Mouse (Mus musculus): ENCODE results near the gene Olfr606. TPM values are rescaled to one million over a fixed set of nuclear protein-coding genes. Genes with fewer than 3 reads are reported as not detected.
A peak's percentile ranks its signal among the peaks of the same experiment; 100 is the strongest.
"Not testable (repeated sequence)": the region's sequence is repeated elsewhere in the genome, so short reads cannot be mapped to it uniquely, and the experiment has no call there.

Olfr606 gene
- polyA plus RNA-seq (2014; fragmentation: Nextera tagmentation; extraction: Ambion mirVana), result not detected in 2 replicates

- no peaks in the 10 kb centered on the region for H3K4me1 ChIP-seq (replicated peaks; ENCODE audit: control insufficient read depth, insufficient read depth, low read length)
- 100% methylated on average over 2 of the region's 2 CpGs for WGBS
- no peak within 1 kb of the TSS for H3K27ac ChIP-seq (ENCODE audit: low read depth, low read length)
- no peaks in the 10 kb centered on the region for H3K27me3 ChIP-seq (ENCODE audit: control insufficient read depth, insufficient read depth, low read length)
- DNase-seq (ENCODE audit: low spot score) (no peak), ATAC-seq (ENCODE audit: low FRiP score) (no peak)
- no peak within 1 kb of the TSS for H3K4me3 ChIP-seq (ENCODE audit: low read depth, low read length)
- no peaks in the 10 kb centered on the region for H3K36me3 ChIP-seq (ENCODE audit: control insufficient read depth, insufficient read depth, low read length)
- H3K9ac ChIP-seq (ENCODE audit: low read depth, low read length), result no peak within 1 kb of the TSS
- no peak within 1 kb of the TSS for H3K4me2 ChIP-seq (replicated peaks; ENCODE audit: low read depth, low read length)
- no peaks in the 10 kb centered on the region for H3K9me3 ChIP-seq (ENCODE audit: control insufficient read depth, low read length)
Measured at GRCm38 (mm10) chr7:103448746-103449145, at the start of gene Olfr606. Olfr606 (plus strand) TSS chr7:103449046.

GRCm38 (mm10) chr7:103406521-103407055, 42.3 kb upstream of the Olfr606 start:
- ATAC-seq (ENCODE audit: low FRiP score); DNase-seq (ENCODE audit: low spot score); H3K4me2 ChIP-seq (replicated peaks; ENCODE audit: low read depth, low read length); H3K9me3 ChIP-seq (ENCODE audit: control insufficient read depth, low read length); H3K4me1 ChIP-seq (replicated peaks; ENCODE audit: control insufficient read depth, insufficient read depth, low read length); H3K27me3 ChIP-seq (ENCODE audit: control insufficient read depth, insufficient read depth, low read length); H3K9ac ChIP-seq (ENCODE audit: low read depth, low read length); H3K36me3 ChIP-seq (ENCODE audit: control insufficient read depth, insufficient read depth, low read length); H3K4me3 ChIP-seq (ENCODE audit: low read depth, low read length); H3K27ac ChIP-seq (ENCODE audit: low read depth, low read length): not testable (repeated sequence)
- 66% methylated on average over 3 of the region's 3 CpGs for WGBS

GRCm38 (mm10) chr7:103414772-103415171, 34.1 kb upstream of the Olfr606 start, which contains the start of gene Usp17lc:
Usp17lc (plus strand) TSS chr7:103415072.
- ATAC-seq (ENCODE audit: low FRiP score); H3K27ac ChIP-seq (ENCODE audit: low read depth, low read length); H3K36me3 ChIP-seq (ENCODE audit: control insufficient read depth, insufficient read depth, low read length); H3K4me2 ChIP-seq (replicated peaks; ENCODE audit: low read depth, low read length); H3K4me3 ChIP-seq (ENCODE audit: low read depth, low read length); DNase-seq (ENCODE audit: low spot score); H3K9me3 ChIP-seq (ENCODE audit: control insufficient read depth, low read length); H3K9ac ChIP-seq (ENCODE audit: low read depth, low read length); H3K27me3 ChIP-seq (ENCODE audit: control insufficient read depth, insufficient read depth, low read length); H3K4me1 ChIP-seq (replicated peaks; ENCODE audit: control insufficient read depth, insufficient read depth, low read length): not testable (repeated sequence)
- WGBS, result 70% methylated on average over 1 of the region's 1 CpGs

GRCm38 (mm10) chr7:103445339-103445738, 3.5 kb upstream of the Olfr606 start, which contains the start of gene Olfr605:
Olfr605 (minus strand) TSS chr7:103445439.
- Histone ChIP-seq H3K9me3 (ENCODE audit: control insufficient read depth, low read length) (no peaks in the 10 kb centered on the region), H3K27ac (ENCODE audit: low read depth, low read length) (no peak within 1 kb of the TSS), H3K36me3 (ENCODE audit: control insufficient read depth, insufficient read depth, low read length) (no peaks in the 10 kb centered on the region), H3K9ac (ENCODE audit: low read depth, low read length) (no peak within 1 kb of the TSS), H3K4me3 (ENCODE audit: low read depth, low read length) (no peak within 1 kb of the TSS), H3K27me3 (ENCODE audit: control insufficient read depth, insufficient read depth, low read length) (no peaks in the 10 kb centered on the region), H3K4me2 (replicated peaks; ENCODE audit: low read depth, low read length) (no peak within 1 kb of the TSS), H3K4me1 (replicated peaks; ENCODE audit: control insufficient read depth, insufficient read depth, low read length) (no peaks in the 10 kb centered on the region)
- DNase-seq (ENCODE audit: low spot score), result no peak
- 87% methylated on average over 1 of the region's 1 CpGs for WGBS
- ATAC-seq (ENCODE audit: low FRiP score), result no peak

- Histone ChIP-seq H3K9me3 (ENCODE audit: control insufficient read depth, low read length) (no peaks in the 10 kb centered on the region), H3K27ac (ENCODE audit: low read depth, low read length) (no peak overlapping the region), H3K36me3 (ENCODE audit: control insufficient read depth, insufficient read depth, low read length) (no peaks in the 10 kb centered on the region), H3K4me2 (replicated peaks; ENCODE audit: low read depth, low read length) (no peak overlapping the region), H3K4me1 (replicated peaks; ENCODE audit: control insufficient read depth, insufficient read depth, low read length) (no peaks in the 10 kb centered on the region), H3K4me3 (ENCODE audit: low read depth, low read length) (no peak overlapping the region), H3K9ac (ENCODE audit: low read depth, low read length) (no peak overlapping the region), H3K27me3 (ENCODE audit: control insufficient read depth, insufficient read depth, low read length) (no peaks in the 10 kb centered on the region)
- DNase-seq (ENCODE audit: low spot score), result no peak
- WGBS, result 92% methylated on average over 5 of the region's 5 CpGs
- ATAC-seq (ENCODE audit: low FRiP score), result no peak
Measured at GRCm38 (mm10) chr7:103460590-103460989, 11.7 kb downstream of the Olfr606 start.

- Histone ChIP-seq H3K9ac (ENCODE audit: low read depth, low read length) (no peak within 1 kb of the TSS), H3K27ac (ENCODE audit: low read depth, low read length) (no peak within 1 kb of the TSS), H3K4me2 (replicated peaks; ENCODE audit: low read depth, low read length) (no peak within 1 kb of the TSS), H3K4me1 (replicated peaks; ENCODE audit: control insufficient read depth, insufficient read depth, low read length) (no peaks in the 10 kb centered on the region), H3K4me3 (ENCODE audit: low read depth, low read length) (no peak within 1 kb of the TSS), H3K9me3 (ENCODE audit: control insufficient read depth, low read length) (no peaks in the 10 kb centered on the region), H3K27me3 (ENCODE audit: control insufficient read depth, insufficient read depth, low read length) (no peaks in the 10 kb centered on the region), H3K36me3 (ENCODE audit: control insufficient read depth, insufficient read depth, low read length) (no peaks in the 10 kb centered on the region)
- no peak for DNase-seq (ENCODE audit: low spot score)
- ATAC-seq (ENCODE audit: low FRiP score), result no peak
Measured at GRCm38 (mm10) chr7:103469577-103469976, 20.7 kb downstream of the Olfr606 start, which contains the start of gene Olfr608. Olfr608 (plus strand) TSS chr7:103469877.

GRCm38 (mm10) chr7:103477106-103477505, 28.3 kb downstream of the Olfr606 start:
- H3K4me2 ChIP-seq (replicated peaks; ENCODE audit: low read depth, low read length); H3K27me3 ChIP-seq (ENCODE audit: control insufficient read depth, insufficient read depth, low read length); H3K4me3 ChIP-seq (ENCODE audit: low read depth, low read length); H3K36me3 ChIP-seq (ENCODE audit: control insufficient read depth, insufficient read depth, low read length); DNase-seq (ENCODE audit: low spot score); H3K9ac ChIP-seq (ENCODE audit: low read depth, low read length); H3K9me3 ChIP-seq (ENCODE audit: control insufficient read depth, low read length); H3K27ac ChIP-seq (ENCODE audit: low read depth, low read length); H3K4me1 ChIP-seq (replicated peaks; ENCODE audit: control insufficient read depth, insufficient read depth, low read length): not testable (repeated sequence)
- 89% methylated on average over 9 of the region's 9 CpGs for WGBS
- ATAC-seq (ENCODE audit: low FRiP score), result 0 out of 2 replicates have a peak, but pooled peaks have one; percentile 30

GRCm38 (mm10) chr7:103497962-103498361, 49.1 kb downstream of the Olfr606 start, which contains the start of gene Olfr609:
Olfr609 (minus strand) TSS chr7:103498062.
- Histone ChIP-seq H3K4me3 (ENCODE audit: low read depth, low read length) (no peak within 1 kb of the TSS), H3K9me3 (ENCODE audit: control insufficient read depth, low read length) (no peaks in the 10 kb centered on the region), H3K36me3 (ENCODE audit: control insufficient read depth, insufficient read depth, low read length) (no peaks in the 10 kb centered on the region), H3K4me1 (replicated peaks; ENCODE audit: control insufficient read depth, insufficient read depth, low read length) (no peaks in the 10 kb centered on the region), H3K27me3 (ENCODE audit: control insufficient read depth, insufficient read depth, low read length) (no peaks in the 10 kb centered on the region), H3K27ac (ENCODE audit: low read depth, low read length) (no peak within 1 kb of the TSS), H3K4me2 (replicated peaks; ENCODE audit: low read depth, low read length) (no peak within 1 kb of the TSS), H3K9ac (ENCODE audit: low read depth, low read length) (no peak within 1 kb of the TSS)
- ATAC-seq (ENCODE audit: low FRiP score), result no peak
- DNase-seq (ENCODE audit: low spot score), result no peak
- 68% methylated on average over 1 of the region's 1 CpGs for WGBS

All from hindbrain, embryonic 11.5 days (tissue).